Mouse (Mus musculus) liver, embryonic 16.5 days (tissue): ENCODE measurements around the gene Nek7. TPM values are rescaled to one million over a fixed set of nuclear protein-coding genes. Genes with fewer than 3 reads are reported as not detected.

Source experiments
- ATAC-seq: fragments of 200-750 bp; cut with Nextera tagmentation; 2 replicates; pipeline ENCODE4 v1.8.0; 2017; ENCODE audit warnings: low read depth, mild to moderate bottlenecking, moderate number of reproducible peaks, moderate library complexity
- H3K27ac ChIP-seq: fragments of 300-500 bp; sonication (generic); 2 replicates; pipeline ENCODE4 v1.5.1; 2014; ENCODE audit warnings: mild to moderate bottlenecking, low read length
- H3K27me3 ChIP-seq: fragments of 300-500 bp; sonication (generic); 2 replicates; pipeline ENCODE4 v1.6.1; 2014; ENCODE audit warnings: low read depth, low read length, mixed read lengths; ENCODE audit not compliant: control insufficient read depth, insufficient read depth
- H3K36me3 ChIP-seq: fragments of 300-500 bp; sonication (generic); 2 replicates; pipeline ENCODE4 v1.6.1; 2014; ENCODE audit warnings: mild to moderate bottlenecking; ENCODE audit not compliant: control insufficient read depth, insufficient read depth
- H3K4me1 ChIP-seq: fragments of 300-500 bp; sonication (generic); 2 replicates; pipeline ENCODE4 v1.6.1; 2014; ENCODE audit warnings: low read depth, low read length, mixed read lengths; ENCODE audit not compliant: control insufficient read depth
- H3K4me2 ChIP-seq: fragments of 300-500 bp; sonication (generic); 2 replicates; pipeline ENCODE4 v1.6.1; 2014; ENCODE audit warnings: low read depth, low read length, mixed read lengths
- H3K4me3 ChIP-seq: fragments of 300-500 bp; sonication (generic); 2 replicates; pipeline ENCODE4 v1.5.1; 2014; ENCODE audit warnings: low read depth, mild to moderate bottlenecking, low read length
- H3K9ac ChIP-seq: fragments of 300-500 bp; sonication (generic); 2 replicates; pipeline ENCODE4 v1.6.1; 2014; ENCODE audit warnings: low read depth, low read length
- H3K9me3 ChIP-seq: fragments of 300-500 bp; sonication (generic); replicated peaks from 2 replicates; pipeline ENCODE4 v1.6.1; 2016; ENCODE audit warnings: low read length; ENCODE audit not compliant: control insufficient read depth
- WGBS: fragments of 180-500 bp; shearing (Covaris S2); extraction: QIAGEN DNeasy Blood & Tissue Kit; methylation state at CpG from one replicate; pipeline ENCODE4 v1.1.7; 2014; ENCODE audit not compliant: insufficient replicate concordance; 5-methylcytosine and 5-hydroxymethylcytosine counted together
- polyA plus RNA-seq: library from polyadenylated mRNA; unstranded; fragments of >200 nt; fragmentation: Nextera tagmentation; extraction: Ambion mirVana; gene quantifications from 2 replicates; pipeline ENCODE4 v1.2.1, GENCODE M21; 2015

Nek7 gene
- polyA plus RNA-seq, 1 experiment from 2014 or later: 15.3 TPM

GRCm38 (mm10) chr1:138584423-138585013 is 35.4 kb downstream of the Nek7 start:
- H3K27ac ChIP-seq: no peak overlapping the region
- H3K4me3 ChIP-seq: no peak overlapping the region
- H3K4me2 ChIP-seq: no peak overlapping the region
- no peak for ATAC-seq
- H3K4me1 ChIP-seq: peaks cover 15% of the 10 kb centered on the region
- no peaks in the 10 kb centered on the region for H3K27me3 ChIP-seq
- no peak overlapping the region for H3K9ac ChIP-seq
- H3K9me3 ChIP-seq: no peaks in the 10 kb centered on the region
- H3K36me3 ChIP-seq: no peaks in the 10 kb centered on the region
- WGBS: 94% methylated on average over 2 of the region's 2 CpGs

GRCm38 (mm10) chr1:138582225-138582624 is 37.7 kb downstream of the Nek7 start:
- Histone ChIP-seq H3K36me3 (no peaks in the 10 kb centered on the region), H3K4me3 (no peak overlapping the region), H3K4me2 (no peak overlapping the region), H3K9ac (no peak overlapping the region), H3K27ac (no peak overlapping the region), H3K9me3 (no peaks in the 10 kb centered on the region), H3K4me1 (peaks cover 19% of the 10 kb centered on the region), H3K27me3 (no peaks in the 10 kb centered on the region)
- no peak for ATAC-seq
- 67% methylated on average over 7 of the region's 7 CpGs for WGBS

- Histone ChIP-seq H3K9ac (no peak overlapping the region), H3K27ac (peak overlapping the region; percentile 48; the same call in 1 of the 2 replicates), H3K9me3 (no peaks in the 10 kb centered on the region), H3K4me3 (no peak overlapping the region), H3K4me2 (peak overlapping the region; percentile 31), H3K4me1 (peaks cover 19% of the 10 kb centered on the region), H3K36me3 (no peaks in the 10 kb centered on the region), H3K27me3 (no peaks in the 10 kb centered on the region)
- peak; percentile 98 for ATAC-seq
- 38% methylated on average over 11 of the region's 11 CpGs for WGBS
These were observed 40.0 kb downstream of the Nek7 start for GRCm38 (mm10) chr1:138579822-138580492.

GRCm38 (mm10) chr1:138579207-138579606 is 40.7 kb downstream of the Nek7 start:
- no peak for ATAC-seq
- 85% methylated on average over 7 of the region's 7 CpGs for WGBS
- Histone ChIP-seq H3K4me1 (peaks cover 19% of the 10 kb centered on the region), H3K4me3 (no peak overlapping the region), H3K36me3 (no peaks in the 10 kb centered on the region), H3K9me3 (no peaks in the 10 kb centered on the region), H3K4me2 (peak overlapping the region; percentile 31), H3K9ac (no peak overlapping the region), H3K27ac (no peak overlapping the region), H3K27me3 (no peaks in the 10 kb centered on the region)

GRCm38 (mm10) chr1:138576803-138577202 is 43.1 kb downstream of the Nek7 start:
- 77% methylated on average over 7 of the region's 7 CpGs for WGBS

GRCm38 (mm10) chr1:138576066-138576697 is 43.8 kb downstream of the Nek7 start:
- Histone ChIP-seq H3K4me1 (peaks cover 16% of the 10 kb centered on the region), H3K9me3 (no peaks in the 10 kb centered on the region), H3K27me3 (no peaks in the 10 kb centered on the region), H3K4me3 (no peak overlapping the region), H3K9ac (no peak overlapping the region), H3K36me3 (no peaks in the 10 kb centered on the region), H3K4me2 (no peak overlapping the region), H3K27ac (no peak overlapping the region)
- ATAC-seq: no peak
- WGBS: 85% methylated on average over 8 of the region's 8 CpGs

More at GRCm38 (mm10) chr1:138576803-138577202, 43.1 kb downstream of the Nek7 start:
- Histone ChIP-seq H3K27me3 (no peaks in the 10 kb centered on the region), H3K4me2 (no peak overlapping the region), H3K9me3 (no peaks in the 10 kb centered on the region), H3K36me3 (no peaks in the 10 kb centered on the region), H3K9ac (no peak overlapping the region), H3K4me1 (peaks cover 16% of the 10 kb centered on the region), H3K27ac (no peak overlapping the region), H3K4me3 (no peak overlapping the region)
- no peak for ATAC-seq

- H3K9me3 ChIP-seq: no peaks in the 10 kb centered on the region
- peaks cover 15% of the 10 kb centered on the region for H3K4me1 ChIP-seq
- no peak for ATAC-seq
- H3K4me2 ChIP-seq: no peak overlapping the region
- 70% methylated on average over 2 of the region's 2 CpGs for whole genome bisulfite sequencing
- no peaks in the 10 kb centered on the region for H3K27me3 ChIP-seq
- no peak overlapping the region for H3K27ac ChIP-seq
- no peak overlapping the region for H3K4me3 ChIP-seq
- no peak overlapping the region for H3K9ac ChIP-seq
- no peaks in the 10 kb centered on the region for H3K36me3 ChIP-seq
These were observed 44.3 kb downstream of the Nek7 start for GRCm38 (mm10) chr1:138575629-138576028.

- Histone ChIP-seq H3K4me2 (no peak overlapping the region), H3K9ac (no peak overlapping the region), H3K4me3 (no peak overlapping the region), H3K27ac (no peak overlapping the region), H3K36me3 (no peaks in the 10 kb centered on the region), H3K9me3 (no peaks in the 10 kb centered on the region), H3K4me1 (peaks cover 3% of the 10 kb centered on the region), H3K27me3 (no peaks in the 10 kb centered on the region)
- WGBS: 74% methylated on average over 22 of the region's 22 CpGs
- ATAC-seq: no peak
These were observed 48.2 kb downstream of the Nek7 start for GRCm38 (mm10) chr1:138571565-138572361.
